Mouse (Mus musculus) hindbrain, embryonic 12.5 days (tissue): ENCODE results near the gene Rbm48. TPM values are rescaled to one million over a fixed set of nuclear protein-coding genes. Genes with fewer than 3 reads are reported as not detected.

Experiments
- ATAC-seq: fragments of 200-750 bp; cut with Nextera tagmentation; 2 replicates; pipeline ENCODE4 v1.8.0; 2017; ENCODE audit warnings: moderate TSS enrichment; ENCODE audit not compliant: low FRiP score
- H3K27ac ChIP-seq: fragments of 300-500 bp; sonication (generic); 2 replicates; pipeline ENCODE4 v1.5.1; 2016; ENCODE audit warnings: mild to moderate bottlenecking
- H3K27me3 ChIP-seq: fragments of 300-500 bp; sonication (generic); 2 replicates; pipeline ENCODE4 v1.6.1; 2016; ENCODE audit warnings: mild to moderate bottlenecking
- H3K36me3 ChIP-seq: fragments of 300-500 bp; sonication (generic); 2 replicates; pipeline ENCODE4 v1.6.1; 2016; ENCODE audit warnings: mild to moderate bottlenecking
- H3K4me1 ChIP-seq: fragments of 300-500 bp; sonication (generic); 2 replicates; pipeline ENCODE4 v1.6.1; 2016
- H3K4me2 ChIP-seq: fragments of 300-500 bp; sonication (generic); replicated peaks from 2 replicates; pipeline ENCODE4 v1.6.1; 2016; ENCODE audit warnings: mild to moderate bottlenecking
- H3K4me3 ChIP-seq: fragments of 300-500 bp; sonication (generic); 2 replicates; pipeline ENCODE4 v1.5.1; 2016; ENCODE audit warnings: mild to moderate bottlenecking
- H3K9ac ChIP-seq: fragments of 300-500 bp; sonication (generic); 2 replicates; pipeline ENCODE4 v1.6.1; 2016; ENCODE audit warnings: mild to moderate bottlenecking, moderate library complexity
- H3K9me3 ChIP-seq: fragments of 300-500 bp; sonication (generic); replicated peaks from 2 replicates; pipeline ENCODE4 v1.6.1; 2016; ENCODE audit warnings: mild to moderate bottlenecking
- WGBS: fragments of 180-500 bp; shearing (Covaris S2); methylation state at CpG from one replicate; pipeline ENCODE4 v1.1.7; 2016; 5-methylcytosine and 5-hydroxymethylcytosine counted together
- polyA plus RNA-seq: library from polyadenylated mRNA; unstranded; fragments of >200 nt; fragmentation: Nextera tagmentation; extraction: Ambion mirVana; gene quantifications from 2 replicates; pipeline ENCODE4 v1.2.1, GENCODE M21; 2016

Rbm48 gene
- polyA plus RNA-seq, 1 experiment from 2014 or later = 13.8 TPM

GRCm38 (mm10) chr5:3543629-3544479 lies 52.5 kb downstream of the Rbm48 start, which contains the start of gene Fam133b:
TSS of gene Fam133b (plus strand) at chr5:3543833.
- Histone ChIP-seq H3K9me3 (no peaks in the 10 kb centered on the region), H3K36me3 (no peaks in the 10 kb centered on the region), H3K27ac (peak within 1 kb of the TSS; percentile 89), H3K9ac (peak within 1 kb of the TSS; percentile 94), H3K4me3 (peak within 1 kb of the TSS; percentile 91), H3K4me2 (peak within 1 kb of the TSS; percentile 77), H3K4me1 (peaks cover 22% of the 10 kb centered on the region), H3K27me3 (no peaks in the 10 kb centered on the region)
- ATAC-seq = peak; percentile 97
- WGBS = under 1% methylated on average over 80 of the region's 80 CpGs

DNA sequence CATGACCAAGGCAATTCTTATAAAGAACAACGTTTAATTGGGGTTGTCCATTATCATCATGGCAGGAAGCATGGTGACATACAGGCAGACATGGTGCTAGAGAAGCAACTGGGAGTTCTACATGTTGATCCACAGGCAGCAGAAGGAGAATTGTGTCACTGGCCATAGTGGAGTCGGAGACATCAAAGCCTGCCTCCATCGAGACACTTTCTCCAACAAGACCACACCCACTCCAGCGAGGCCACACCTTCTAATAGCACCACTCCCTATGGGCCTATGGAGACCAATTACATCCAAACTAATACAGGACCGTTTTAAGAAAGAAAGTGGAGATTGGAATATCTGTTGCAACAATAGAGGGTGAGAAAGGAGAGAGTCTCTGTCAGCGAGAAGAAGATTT lies 54.5 kb downstream of the Rbm48 start:
- Histone ChIP-seq H3K4me1 (peaks cover 22% of the 10 kb centered on the region), H3K4me2 (no peak overlapping the region), H3K9ac (no peak overlapping the region), H3K4me3 (no peak overlapping the region), H3K36me3 (no peaks in the 10 kb centered on the region), H3K27me3 (no peaks in the 10 kb centered on the region), H3K9me3 (no peaks in the 10 kb centered on the region), H3K27ac (no peak overlapping the region)
- 78% methylated on average over 6 of the region's 6 CpGs for WGBS
- ATAC-seq = no peak

- H3K9me3 ChIP-seq = no peaks in the 10 kb centered on the region
- H3K4me2 ChIP-seq = no peak overlapping the region
- no peak overlapping the region for H3K4me3 ChIP-seq
- ATAC-seq = no peak
- H3K4me1 ChIP-seq = peaks cover 2% of the 10 kb centered on the region; the same call in 1 of the 2 replicates
- no peaks in the 10 kb centered on the region for H3K36me3 ChIP-seq
- H3K9ac ChIP-seq = no peak overlapping the region
- no peaks in the 10 kb centered on the region for H3K27me3 ChIP-seq
- WGBS = 66% methylated on average over 11 of the region's 11 CpGs
- no peak overlapping the region for H3K27ac ChIP-seq
Measured at GRCm38 (mm10) chr5:3538505-3539472, 57.6 kb downstream of the Rbm48 start.

- Histone ChIP-seq H3K4me1 (no peaks in the 10 kb centered on the region), H3K9ac (no peak overlapping the region), H3K4me2 (no peak overlapping the region), H3K4me3 (no peak overlapping the region), H3K36me3 (no peaks in the 10 kb centered on the region), H3K9me3 (no peaks in the 10 kb centered on the region), H3K27me3 (no peaks in the 10 kb centered on the region), H3K27ac (no peak overlapping the region)
- 71% methylated on average over 3 of the region's 3 CpGs for WGBS
- no peak for ATAC-seq
Measured at GRCm38 (mm10) chr5:3536592-3537212, 59.7 kb downstream of the Rbm48 start.

Other genes with a start within 250 kb of the Rbm48 start
- gene Fam133b, start 52.8 kb downstream of the Rbm48 start, polyA plus RNA-seq = 32.4 and 35.1 TPM in 2 replicates
- 3.2 and 4.6 TPM in 2 replicates for gene 1700109H08Rik, start 25.0 kb downstream of the Rbm48 start, polyA plus RNA-seq
- 20.9 and 23.3 TPM in 2 replicates for gene Pex1, start 519 bp downstream of the Rbm48 start, polyA plus RNA-seq
- gene Tmbim7, start 54.6 kb upstream of the Rbm48 start, polyA plus RNA-seq = not detected in 2 replicates
- gene Gatad1, start 60.6 kb upstream of the Rbm48 start, polyA plus RNA-seq = 70.6 and 74.0 TPM in 2 replicates
- 24.1 and 26.1 TPM in 2 replicates for gene Ankib1, start 206.3 kb upstream of the Rbm48 start, polyA plus RNA-seq
- gene Krit1, start 206.6 kb upstream of the Rbm48 start, polyA plus RNA-seq = 75.2 and 80.2 TPM in 2 replicates
- 0.14 TPM in 1 of 2 replicates, not detected in the other for gene Lrrd1, start 248.6 kb upstream of the Rbm48 start, polyA plus RNA-seq